Mouse (Mus musculus) frontal cortex, postnatal 36 days (tissue): ENCODE data around the gene H2-Ke6.
"Not testable (repeated sequence)": the region's sequence is repeated elsewhere in the genome, so short reads cannot be mapped to it uniquely, and the experiment has no call there.

Source experiments
- DNase-seq, 2 experiments: peaks; one replicate each; pipeline ENCODE4 v3.0.0; 2022; ENCODE audit warnings: low spot score in 2 of 2

Gene H2-Ke6

GRCm38 (mm10) chr17:34029890-34030595 is 2.2 kb upstream of the H2-Ke6 start:
- no peak for DNase-seq

- no peak for DNase-seq
Observed at GRCm38 (mm10) chr17:34029150-34029889, 1.5 kb upstream of the H2-Ke6 start.

GRCm38 (mm10) chr17:34028501-34029149 is 765 bp upstream of the H2-Ke6 start:
- no peak for DNase-seq

GRCm38 (mm10) chr17:34026917-34027655 is 774 bp downstream of the H2-Ke6 start:
- DNase-seq = no peak

- no peak for DNase-seq
Observed at GRCm38 (mm10) chr17:34026221-34026620, 1.6 kb downstream of the H2-Ke6 start.

GRCm38 (mm10) chr17:34025756-34026151 is 2.1 kb downstream of the H2-Ke6 start:
- DNase-seq = no peak

GRCm38 (mm10) chr17:34024861-34025755 is 2.8 kb downstream of the H2-Ke6 start:
- no peak for DNase-seq

GRCm38 (mm10) chr17:34024317-34024821 is 3.5 kb downstream of the H2-Ke6 start, which contains the start of gene Ring1:
Gene Ring1 (minus strand): TSS chr17:34024680.
- peak; percentile 89 to 93 for DNase-seq

- DNase-seq = no peak
Observed at GRCm38 (mm10) chr17:34023678-34024077, 4.2 kb downstream of the H2-Ke6 start.

GRCm38 (mm10) chr17:34022987-34023386 is 4.9 kb downstream of the H2-Ke6 start:
- DNase-seq = no peak

- DNase-seq = no peak
Observed at GRCm38 (mm10) chr17:34022414-34022783, 5.5 kb downstream of the H2-Ke6 start.

- no peak for DNase-seq
Observed at GRCm38 (mm10) chr17:34021539-34022413, 6.1 kb downstream of the H2-Ke6 start.

- DNase-seq = no peak
Observed at GRCm38 (mm10) chr17:34013436-34013835, 14.4 kb downstream of the H2-Ke6 start.

- no peak for DNase-seq
Observed at GRCm38 (mm10) chr17:34010156-34010555, 17.7 kb downstream of the H2-Ke6 start.

GRCm38 (mm10) chr17:34006570-34006969 is 21.3 kb downstream of the H2-Ke6 start:
- DNase-seq = no peak

- DNase-seq = no peak
Observed at GRCm38 (mm10) chr17:34003426-34003825, 24.4 kb downstream of the H2-Ke6 start.

- DNase-seq = not testable (repeated sequence)
Observed at GRCm38 (mm10) chr17:34000796-34001195, 27.1 kb downstream of the H2-Ke6 start.

- DNase-seq = peak; percentile 46 to 69
Observed at GRCm38 (mm10) chr17:34000150-34000537, 27.7 kb downstream of the H2-Ke6 start, which contains the start of gene H2-K1. Gene H2-K1 (minus strand): TSS chr17:34000347.

GRCm38 (mm10) chr17:33999341-34000149 is 28.3 kb downstream of the H2-Ke6 start:
- no peak for DNase-seq
